Mouse (Mus musculus): ENCODE data around the gene Gm38431.
"Not testable (repeated sequence)": the region's sequence is repeated elsewhere in the genome, so short reads cannot be mapped to it uniquely, and the experiment has no call there.

Gene Gm38431

DNA sequence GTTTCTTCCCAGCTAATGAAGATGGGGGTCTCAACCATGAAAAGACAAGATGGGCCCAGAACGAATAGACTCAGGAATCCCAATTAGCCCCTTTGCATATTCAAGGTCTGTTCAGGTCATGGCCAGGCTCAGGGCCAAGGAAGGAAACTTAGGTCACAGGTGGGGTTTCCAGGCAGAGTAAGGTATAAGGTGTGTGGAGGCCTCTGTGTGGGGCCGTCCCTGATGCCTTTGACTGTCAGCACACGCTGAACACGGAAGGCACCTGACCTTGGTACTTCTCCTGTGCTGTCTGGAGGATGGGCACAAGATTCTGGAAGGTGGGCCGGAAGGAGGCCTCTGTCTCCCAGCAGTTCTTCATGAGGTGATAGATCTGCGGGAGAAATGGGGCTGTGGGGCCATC lies 13.0 kb upstream of the Gm38431 start:
- DNase-seq: no peak

DNA sequence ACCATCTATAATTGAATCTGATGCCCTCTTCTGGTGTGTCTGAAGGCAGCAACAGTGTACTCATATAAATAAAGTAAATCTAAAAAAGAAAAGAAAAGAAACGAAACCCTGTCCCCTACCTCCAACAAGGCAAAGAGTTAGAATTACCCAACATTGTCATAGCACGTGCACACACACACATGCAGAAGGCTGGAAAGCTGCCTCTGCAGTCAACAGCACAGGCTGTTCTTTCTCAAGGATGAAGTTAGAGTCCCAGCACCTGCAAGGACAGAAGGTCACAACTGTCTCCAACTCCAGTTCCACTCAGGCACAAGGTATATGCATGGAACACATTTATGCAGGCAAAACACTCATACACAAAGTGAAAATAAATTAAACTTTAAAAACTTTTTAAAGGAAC lies 10.3 kb upstream of the Gm38431 start:
- DNase-seq: no peak

DNA sequence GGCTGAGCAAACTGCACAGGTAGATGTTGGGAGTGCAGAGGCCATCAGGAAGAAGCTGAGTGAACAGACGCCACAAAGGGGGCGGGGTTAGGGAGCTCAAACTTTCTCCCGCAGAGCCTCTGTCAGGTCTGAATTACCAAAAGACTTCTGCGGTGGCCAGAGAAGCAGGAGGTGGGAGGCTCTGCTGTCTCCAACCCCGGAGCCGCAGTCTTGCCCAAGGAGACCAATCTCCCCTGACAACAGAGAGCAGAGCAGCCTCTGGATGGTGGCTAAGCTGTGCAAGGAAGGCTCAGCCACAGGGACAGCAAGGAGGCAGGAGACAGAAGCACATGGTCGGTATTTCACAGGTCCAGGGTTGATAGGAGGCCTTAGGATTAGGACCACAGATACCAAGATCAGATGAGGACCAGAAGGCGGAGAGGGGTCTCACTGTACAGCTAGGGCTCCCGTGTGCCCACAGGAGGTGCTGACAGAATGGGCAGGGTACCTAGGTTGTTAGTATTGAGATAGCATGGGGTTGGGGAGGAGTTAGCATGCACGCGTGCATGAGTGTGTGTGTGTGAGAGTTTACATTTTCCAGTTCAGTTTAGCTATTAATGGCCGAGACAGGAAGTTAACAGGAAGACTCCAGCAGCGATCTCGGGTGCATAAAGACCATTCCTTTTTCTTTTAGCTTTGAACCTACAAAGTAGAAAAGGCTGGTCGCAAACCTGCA lies 8.8 kb upstream of the Gm38431 start:
- DNase-seq: no peak

DNA sequence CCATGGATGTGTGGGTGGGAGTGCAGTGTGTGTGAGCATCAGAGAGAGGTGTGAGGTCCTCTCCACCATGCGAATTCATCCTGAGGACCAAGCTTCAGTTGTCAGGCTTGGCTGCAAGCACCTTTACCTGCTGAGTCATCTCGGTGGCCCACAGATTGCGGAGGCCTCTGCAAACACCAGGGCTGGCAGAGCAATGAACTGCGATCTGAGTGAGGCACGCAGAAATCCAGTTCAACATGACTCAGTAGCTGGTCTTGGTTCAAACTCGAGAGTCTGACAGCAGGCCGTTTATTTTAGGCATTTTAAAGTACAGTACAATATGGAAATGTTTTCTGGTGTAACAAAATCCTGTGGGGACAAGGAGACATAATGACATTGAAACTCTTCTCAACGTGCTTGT lies 6.0 kb upstream of the Gm38431 start:
- no peak for DNase-seq

GRCm38 (mm10) chr9:21095958-21096357 lies 4.2 kb upstream of the Gm38431 start:
- no peak for DNase-seq

DNA sequence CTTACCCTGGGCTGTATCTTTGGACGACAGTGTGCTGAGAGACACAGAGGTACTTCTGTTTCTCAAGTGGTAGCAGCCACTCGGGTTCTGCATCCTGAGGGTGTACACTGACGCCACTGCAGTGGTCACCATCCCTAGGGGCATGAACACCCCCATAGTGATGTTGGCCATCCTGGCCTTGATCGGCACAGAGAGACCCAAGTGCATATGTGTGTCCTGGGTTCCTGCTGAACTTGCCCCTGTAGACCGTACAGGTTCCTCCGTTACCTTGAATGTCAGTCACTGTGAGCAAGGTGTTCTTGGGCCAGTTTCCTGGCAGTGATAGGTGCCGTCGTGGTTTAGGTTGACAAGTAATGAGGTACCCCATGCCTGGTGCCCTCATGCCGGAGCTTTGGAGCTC lies 1.6 kb upstream of the Gm38431 start:
- DNase-seq: no peak

- DNase-seq: peak; percentile 15
Measured at GRCm38 (mm10) chr9:21090972-21091706, 658 bp downstream of the Gm38431 start.

DNA sequence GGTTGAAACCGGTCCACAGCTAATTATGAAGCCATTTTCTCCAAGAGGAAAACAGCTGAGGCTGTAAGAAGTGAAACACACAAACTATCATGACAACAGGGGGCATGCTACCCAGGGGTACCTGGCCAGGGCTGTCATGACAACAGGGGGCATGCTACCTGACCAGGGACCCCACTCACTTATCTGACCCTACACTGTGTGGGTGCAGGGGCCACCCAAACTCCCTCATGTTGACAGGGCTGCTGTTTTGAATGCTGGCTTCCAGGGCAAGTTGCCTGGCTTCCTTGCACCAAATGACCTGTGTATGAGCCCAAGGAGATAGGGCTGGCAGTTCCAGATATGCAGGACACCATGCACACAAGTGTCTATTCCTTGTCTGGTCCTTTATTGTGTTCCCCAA lies 1.3 kb downstream of the Gm38431 start:
- DNase-seq: no peak

DNA sequence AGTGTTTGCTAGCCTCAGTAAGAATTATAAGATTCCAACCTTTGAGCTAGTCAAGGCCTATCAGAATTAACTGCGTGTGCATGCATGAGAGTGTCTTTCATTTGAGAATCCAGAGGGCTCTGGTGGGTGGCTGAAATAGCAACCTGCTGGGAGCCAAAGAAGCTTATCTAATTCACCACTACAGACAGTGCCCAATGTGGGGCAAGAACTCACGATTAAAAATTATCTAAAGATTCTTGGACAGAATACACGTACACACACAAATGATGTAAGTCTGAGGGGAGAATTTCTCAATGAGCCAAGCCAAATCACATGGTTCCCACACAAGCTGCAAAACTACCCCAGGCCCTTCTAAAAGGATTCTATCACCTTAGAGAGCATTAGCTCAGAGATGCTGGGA lies 8.5 kb downstream of the Gm38431 start:
- no peak for DNase-seq

DNA sequence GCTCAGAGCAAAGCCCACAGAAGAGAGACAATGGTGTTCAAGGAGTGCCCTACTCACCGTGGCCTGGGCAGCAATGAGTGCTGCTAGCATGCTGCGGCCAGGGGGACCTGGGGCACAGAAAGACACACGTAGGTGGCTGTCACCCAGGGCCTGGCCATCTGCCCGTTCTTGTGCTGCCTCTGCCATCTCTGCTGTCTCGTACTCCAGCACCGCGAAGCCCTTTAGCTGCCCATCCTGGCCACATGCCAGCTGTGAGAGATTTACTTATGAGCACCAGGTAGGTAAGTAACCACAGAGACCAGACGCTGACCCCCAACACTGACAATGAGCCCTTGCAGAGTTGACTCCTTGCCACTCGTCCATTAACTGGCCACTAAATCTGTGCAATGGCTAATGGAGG lies 10.7 kb downstream of the Gm38431 start:
- DNase-seq: no peak

DNA sequence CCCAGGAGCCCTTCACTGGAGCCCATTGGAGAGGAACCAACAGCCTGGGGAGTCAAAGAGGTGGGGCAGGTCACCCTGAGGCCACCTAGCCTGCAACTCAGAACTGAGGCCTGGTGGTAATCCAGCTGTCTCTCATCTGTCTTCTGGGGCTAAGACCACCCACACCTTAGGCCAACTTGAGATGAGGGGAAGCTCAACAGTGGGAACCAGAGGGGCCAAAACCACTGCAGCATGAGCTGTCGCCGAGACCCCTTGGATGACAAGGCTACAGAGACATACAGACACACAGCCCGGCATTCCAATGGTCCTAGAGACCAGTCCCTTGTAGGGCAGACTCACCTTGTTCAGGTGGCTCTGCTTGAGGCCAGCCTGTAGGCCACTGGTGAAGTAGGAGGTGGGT lies 16.2 kb downstream of the Gm38431 start:
- no peak for DNase-seq

GRCm38 (mm10) chr9:21074173-21074572 lies 17.6 kb downstream of the Gm38431 start:
- no peak for DNase-seq

DNA sequence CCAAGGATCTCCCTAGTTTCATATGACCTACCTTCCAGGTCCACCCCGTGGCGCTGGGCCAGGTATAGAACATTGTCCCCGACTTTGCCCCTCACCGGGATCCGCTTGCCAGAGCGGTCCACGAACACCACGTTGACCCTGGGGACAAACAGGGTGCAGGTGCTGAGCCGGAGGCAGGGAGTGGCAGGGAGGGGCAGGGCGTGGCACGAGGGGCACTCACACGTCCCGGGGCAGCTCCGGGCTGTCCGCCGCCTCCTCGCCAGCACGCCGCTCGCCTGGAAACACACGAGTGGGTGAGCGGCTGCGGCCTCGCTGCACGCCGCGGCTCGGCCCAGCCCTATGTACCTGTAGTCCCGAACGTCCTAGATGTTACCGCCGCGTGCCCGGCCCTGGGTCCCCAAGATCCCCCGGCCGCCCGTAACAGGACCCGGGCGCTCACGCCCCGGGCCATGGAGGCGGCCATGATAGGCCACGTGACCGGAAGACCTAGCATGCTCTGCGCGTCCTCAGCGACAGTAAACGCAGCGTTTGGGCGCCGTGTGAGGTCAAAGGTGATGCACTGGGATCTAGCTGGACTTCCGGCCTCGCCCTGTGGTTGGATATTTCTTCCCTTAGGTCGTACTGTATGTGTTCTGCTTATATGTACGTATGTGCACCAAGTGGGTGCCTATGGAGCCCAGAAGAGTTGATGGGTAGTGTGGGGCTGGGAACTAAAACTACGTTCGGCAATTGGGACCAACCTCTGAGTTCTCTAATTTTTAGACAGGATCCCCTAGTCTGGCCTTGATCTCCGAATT lies 18.6 kb downstream of the Gm38431 start, which contains the start of the genes Gm49373 and Fdx1l:
Gm49373 (minus strand) TSS at position 53 of the 797 bp plus-strand sequence.
Fdx1l (minus strand) TSS at position 571 of the 797 bp plus-strand sequence.
- DNase-seq: peak; percentile 93

DNA sequence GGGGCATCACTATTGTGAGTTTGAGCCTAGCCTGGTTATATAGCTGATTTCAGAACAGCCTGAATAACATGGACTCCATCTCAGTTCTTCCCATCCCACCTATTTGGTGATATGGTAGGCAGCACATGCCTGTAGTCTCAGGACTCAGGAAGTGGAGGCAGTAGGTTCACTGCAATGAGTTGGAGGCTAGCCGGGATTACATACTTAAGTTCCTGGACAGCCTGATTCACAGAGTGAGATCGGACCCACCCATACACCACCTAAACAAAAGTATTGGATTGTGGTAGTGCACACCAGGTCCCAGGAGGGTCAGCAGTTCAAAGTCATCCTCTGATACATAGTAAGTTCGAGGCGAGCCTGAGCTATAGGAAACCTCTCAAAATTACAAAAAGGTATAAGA lies 19.2 kb downstream of the Gm38431 start:
- DNase-seq: peak; percentile 1

DNA sequence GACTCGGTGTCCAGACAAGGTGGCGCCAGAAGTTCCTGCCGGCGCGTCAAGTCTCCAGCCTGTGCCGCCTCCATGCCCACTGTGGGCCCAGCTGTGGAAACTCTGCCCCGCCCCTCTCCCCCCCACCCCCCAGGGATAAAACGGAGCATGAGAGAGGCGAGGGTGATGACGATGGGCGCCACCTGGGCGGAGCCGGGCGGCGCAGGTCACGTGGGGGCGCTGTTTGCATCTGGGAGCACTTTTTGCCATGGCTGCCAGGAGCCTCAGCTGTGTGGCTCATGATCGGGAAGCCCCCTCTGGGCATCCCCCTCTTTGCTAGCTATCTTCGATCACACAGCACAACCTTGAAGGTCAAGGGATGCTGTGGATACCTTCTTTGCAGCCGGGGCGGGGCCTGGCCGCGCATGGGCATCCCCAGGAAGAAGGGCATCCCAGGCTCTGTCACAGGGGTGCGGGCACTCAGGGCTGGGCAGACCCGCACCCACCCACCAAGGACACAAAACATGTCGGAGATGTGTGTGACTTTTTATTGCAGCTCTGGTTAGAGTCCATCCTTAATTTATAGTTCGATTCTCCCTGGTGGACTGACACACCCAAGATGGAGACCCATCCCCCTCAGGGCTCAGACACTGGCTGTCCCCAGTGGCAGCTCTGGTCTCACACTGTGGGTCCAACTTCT lies 24.7 kb downstream of the Gm38431 start, which contains the start of gene Zglp1:
Zglp1 (minus strand) TSS at position 88 of the 679 bp plus-strand sequence.
- no peak for DNase-seq

- DNase-seq: no peak
Measured at GRCm38 (mm10) chr9:21062928-21063327, 28.9 kb downstream of the Gm38431 start.

DNA sequence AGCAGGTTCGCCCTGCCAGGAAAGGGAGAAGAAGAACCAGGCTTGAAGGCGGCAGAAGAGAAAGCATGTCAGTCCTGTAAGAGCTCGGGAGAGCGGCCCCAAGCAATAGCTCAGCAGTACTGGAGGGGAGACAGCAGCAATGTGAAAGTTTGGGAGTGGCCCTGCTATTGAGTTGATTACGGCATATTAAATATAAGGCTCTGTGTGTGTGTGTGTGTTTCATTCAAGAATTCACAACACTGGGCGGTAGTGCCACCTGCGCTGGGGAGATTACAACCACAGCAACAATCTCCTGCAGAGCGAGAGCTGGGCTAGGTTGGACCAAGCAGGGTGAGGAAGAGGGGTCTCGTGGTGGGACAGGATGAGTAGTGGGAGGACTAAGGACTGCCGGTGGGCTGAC lies 40.2 kb downstream of the Gm38431 start:
- no peak for DNase-seq

GRCm38 (mm10) chr9:21045235-21045634 lies 46.6 kb downstream of the Gm38431 start:
- DNase-seq: no peak

- DNase-seq: not testable (repeated sequence)
Measured at GRCm38 (mm10) chr9:21044785-21045184, 47.0 kb downstream of the Gm38431 start.

GRCm38 (mm10) chr9:21043563-21043962 lies 48.2 kb downstream of the Gm38431 start:
- no peak for DNase-seq

DNA sequence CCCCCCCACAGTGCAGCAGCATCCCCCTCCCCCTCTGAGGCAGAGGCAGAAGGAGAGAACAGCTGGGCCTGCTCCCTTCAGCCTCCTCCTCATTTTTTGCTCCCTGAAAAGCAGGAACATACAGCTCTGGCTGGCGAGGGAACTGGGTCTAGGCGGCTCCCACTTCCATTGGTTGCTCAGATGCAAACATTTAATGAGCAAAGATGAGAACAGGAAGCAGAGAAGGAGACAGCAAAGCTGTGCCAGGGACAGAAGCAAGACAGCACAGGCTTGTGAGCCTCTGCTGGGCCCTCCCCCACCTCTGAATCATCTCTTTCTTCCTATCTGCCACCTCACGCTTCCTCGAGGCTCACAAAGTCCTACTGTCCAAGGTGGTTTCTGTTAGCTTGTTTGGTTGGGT lies 50.5 kb downstream of the Gm38431 start:
- DNase-seq: no peak

DNA sequence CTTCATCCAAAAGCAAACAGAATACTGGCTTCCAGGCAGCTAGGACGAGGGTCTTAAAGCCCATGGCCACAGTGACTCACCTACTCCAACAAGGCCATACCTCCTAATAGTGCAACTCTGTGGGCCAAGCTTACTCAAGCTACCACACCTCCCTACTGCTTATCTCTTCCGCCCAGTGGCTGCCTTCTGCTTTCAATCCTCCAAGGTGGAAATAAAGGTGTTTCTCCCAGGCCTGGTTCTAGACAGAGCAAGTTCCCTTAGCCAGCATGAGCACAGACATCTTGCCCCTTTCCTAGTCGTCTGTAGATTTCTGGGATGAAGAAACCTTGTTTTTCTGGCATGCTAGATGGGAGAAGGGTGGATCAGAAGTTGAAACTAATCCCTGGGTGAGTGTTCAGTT lies 52.0 kb downstream of the Gm38431 start:
- no peak for DNase-seq

GRCm38 (mm10) chr9:21037481-21037891 lies 54.3 kb downstream of the Gm38431 start:
- peak; percentile 87 for DNase-seq

Data from retina, postnatal 1 day (tissue).